Mouse (Mus musculus) forebrain, postnatal 0 days (tissue): ENCODE data around the gene Rps12. TPM values are rescaled to one million over a fixed set of nuclear protein-coding genes. Genes with fewer than 3 reads are reported as not detected.

Source experiments
- ATAC-seq: fragments of 200-750 bp; cut with Nextera tagmentation; 2 replicates; pipeline ENCODE4 v1.8.0; 2017; ENCODE audit warnings: mild to moderate bottlenecking, moderate library complexity
- DNase-seq: peaks from one replicate; pipeline ENCODE4 v3.0.0-alpha.2; 2015
- H3K27ac ChIP-seq: fragments of 300-500 bp; sonication (generic); 2 replicates; pipeline ENCODE4 v1.5.1; 2014; ENCODE audit warnings: low read depth, mild to moderate bottlenecking, antibody characterized with exemption, low read length, moderate library complexity, mixed read lengths
- H3K27me3 ChIP-seq: fragments of 300-500 bp; sonication (generic); 2 replicates; pipeline ENCODE4 v1.6.1; 2014; ENCODE audit warnings: mild to moderate bottlenecking, low read length, mixed read lengths; ENCODE audit not compliant: insufficient read depth
- H3K36me3 ChIP-seq: fragments of 300-500 bp; sonication (generic); 2 replicates; pipeline ENCODE4 v1.6.1; 2014; ENCODE audit warnings: mild to moderate bottlenecking, moderate library complexity; ENCODE audit not compliant: insufficient read depth
- H3K4me1 ChIP-seq: fragments of 300-500 bp; sonication (generic); 2 replicates; pipeline ENCODE4 v1.6.1; 2014; ENCODE audit warnings: antibody characterized with exemption; ENCODE audit not compliant: insufficient read depth
- H3K4me2 ChIP-seq: fragments of 300-500 bp; sonication (generic); 2 replicates; pipeline ENCODE4 v1.6.1; 2014; ENCODE audit warnings: low read depth, mild to moderate bottlenecking, moderate library complexity
- H3K4me3 ChIP-seq: fragments of 300-500 bp; sonication (generic); 2 replicates; pipeline ENCODE4 v1.5.1; 2014; ENCODE audit warnings: low read depth, low read length, mixed read lengths
- H3K9ac ChIP-seq: fragments of 300-500 bp; sonication (generic); 2 replicates; pipeline ENCODE4 v1.6.1; 2014; ENCODE audit warnings: mild to moderate bottlenecking
- H3K9me3 ChIP-seq: fragments of 300-500 bp; sonication (generic); 2 replicates; pipeline ENCODE4 v1.6.1; 2016; ENCODE audit warnings: low read length
- CTCF ChIP-seq: sonication (generic); IDR thresholded peaks from 2 replicates; pipeline ENCODE4 v1.5.1; 2016; ENCODE audit warnings: antibody characterized with exemption, control low read depth, low read depth
- WGBS: fragments of 180-500 bp; shearing (Covaris S2); extraction: QIAGEN DNeasy Blood & Tissue Kit; methylation state at CpG from one replicate; pipeline ENCODE4 v1.1.7; 2014; 5-methylcytosine and 5-hydroxymethylcytosine counted together
- polyA plus RNA-seq: library from polyadenylated mRNA; unstranded; fragments of >200 nt; fragmentation: Nextera tagmentation; extraction: Ambion mirVana; gene quantifications from 2 replicates; pipeline ENCODE4 v1.2.1, GENCODE M21; 2015
- total RNA-seq: library from RNA; depleted of rRNA; stranded (reverse); fragments of >200 nt; gene quantifications from 2 replicates; pipeline ENCODE4 v1.2.3, GENCODE M21; 2014; rRNA removed

Gene Rps12
- total RNA-seq, result 2,036 and 2,577 TPM in 2 replicates
- polyA plus RNA-seq, result 134 and 170 TPM in 2 replicates

GRCm38 (mm10) chr10:23787062-23787821, at the start of gene Rps12:
Gene Rps12 (minus strand): TSS chr10:23787275.
- Histone ChIP-seq H3K4me3 (peak within 1 kb of the TSS; percentile 68), H3K36me3 (peaks cover 22% of the 10 kb centered on the region), H3K4me2 (peak within 1 kb of the TSS; percentile 71), H3K27me3 (no peaks in the 10 kb centered on the region), H3K27ac (peak within 1 kb of the TSS; percentile 57), H3K9me3 (no peaks in the 10 kb centered on the region), H3K4me1 (peaks cover 11% of the 10 kb centered on the region), H3K9ac (peak within 1 kb of the TSS; percentile 85)
- TF ChIP-seq CTCF, result peak; percentile 28; the same call in 1 of the 2 replicates
- ATAC-seq, result peak; percentile 99
- under 1% methylated on average over 51 of the region's 51 CpGs for WGBS
- peak; percentile 100 for DNase-seq

GRCm38 (mm10) chr10:23836003-23836964, 49.2 kb upstream of the Rps12 start:
- Histone ChIP-seq H3K9ac (no peak overlapping the region), H3K4me3 (no peak overlapping the region), H3K9me3 (no peaks in the 10 kb centered on the region), H3K27ac (no peak overlapping the region), H3K27me3 (no peaks in the 10 kb centered on the region), H3K4me1 (no peaks in the 10 kb centered on the region), H3K4me2 (no peak overlapping the region), H3K36me3 (no peaks in the 10 kb centered on the region)
- DNase-seq (no peak), ATAC-seq (no peak)
- no peak for TF ChIP-seq CTCF
- 88% methylated on average over 9 of the region's 9 CpGs for WGBS

GRCm38 (mm10) chr10:23826516-23826915, 39.4 kb upstream of the Rps12 start:
- WGBS, result 93% methylated on average over 7 of the region's 7 CpGs
- Histone ChIP-seq H3K4me2 (no peak overlapping the region), H3K36me3 (peaks cover 55% of the 10 kb centered on the region), H3K9ac (no peak overlapping the region), H3K4me1 (no peaks in the 10 kb centered on the region), H3K27ac (no peak overlapping the region), H3K4me3 (no peak overlapping the region), H3K27me3 (no peaks in the 10 kb centered on the region), H3K9me3 (no peaks in the 10 kb centered on the region)
- ATAC-seq, result no peak
- DNase-seq, result no peak
- TF ChIP-seq CTCF, result no peak

DNA sequence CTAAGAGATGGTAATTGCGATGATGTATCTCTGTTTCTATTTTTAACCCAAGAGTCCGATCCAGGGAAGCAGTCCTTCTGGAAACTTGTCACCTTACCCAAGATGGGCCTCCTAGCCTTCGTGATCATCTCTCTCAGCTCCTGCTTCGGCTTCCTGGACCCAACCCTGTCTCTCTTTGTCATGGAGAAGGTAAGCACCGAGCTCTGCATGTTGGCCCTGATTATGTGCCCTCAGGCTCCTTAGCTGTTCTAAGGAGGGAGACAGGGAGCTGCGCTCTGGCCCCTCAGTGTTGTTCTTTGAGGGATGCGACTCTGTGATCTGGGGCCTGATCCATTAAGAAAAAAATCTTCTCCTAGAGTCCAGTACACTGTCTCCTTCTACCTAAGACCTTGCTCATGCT, 29.2 kb upstream of the Rps12 start:
- H3K9me3 ChIP-seq, result no peaks in the 10 kb centered on the region
- no peaks in the 10 kb centered on the region for H3K27me3 ChIP-seq
- 90% methylated on average over 7 of the region's 7 CpGs for WGBS
- peaks cover 31% of the 10 kb centered on the region for H3K36me3 ChIP-seq
- no peak for TF ChIP-seq CTCF
- DNase-seq (no peak), ATAC-seq (no peak)
- H3K27ac ChIP-seq, result no peak overlapping the region
- H3K4me1 ChIP-seq, result no peaks in the 10 kb centered on the region
- no peak overlapping the region for H3K4me2 ChIP-seq
- H3K9ac ChIP-seq, result no peak overlapping the region
- H3K4me3 ChIP-seq, result no peak overlapping the region

DNA sequence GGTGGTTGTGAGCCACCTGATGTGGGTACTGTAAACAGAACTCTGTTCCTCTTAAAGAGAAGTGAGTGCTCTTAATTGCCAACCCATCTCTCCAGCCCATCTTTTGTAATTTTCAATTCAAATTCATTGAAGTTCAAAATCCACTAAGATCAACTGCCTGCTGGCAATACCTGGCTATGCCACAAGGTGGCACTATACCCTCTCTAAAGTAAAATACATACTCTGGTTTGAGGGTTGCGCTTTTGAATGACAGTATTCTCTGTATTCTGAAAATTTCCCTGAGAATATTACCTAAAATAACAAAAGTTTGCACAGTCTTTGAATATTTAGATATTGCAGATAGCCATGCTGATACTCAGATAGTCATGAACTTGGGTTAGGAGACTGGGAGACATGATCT, 28.1 kb upstream of the Rps12 start:
- peak; percentile 90 for TF ChIP-seq CTCF
- WGBS, result 55% methylated on average over 1 of the region's 1 CpGs

GRCm38 (mm10) chr10:23812852-23813766, 26.0 kb upstream of the Rps12 start:
- TF ChIP-seq CTCF, result no peak
- Histone ChIP-seq H3K4me2 (no peak overlapping the region), H3K9ac (no peak overlapping the region), H3K4me3 (no peak overlapping the region), H3K27me3 (no peaks in the 10 kb centered on the region), H3K4me1 (no peaks in the 10 kb centered on the region), H3K27ac (no peak overlapping the region), H3K36me3 (peaks cover 7% of the 10 kb centered on the region; the same call in 1 of the 2 replicates), H3K9me3 (no peaks in the 10 kb centered on the region)
- ATAC-seq (0 out of 2 replicates have a peak, but pooled peaks have one; percentile 30), DNase-seq (no peak)
- 38% methylated on average over 11 of the region's 11 CpGs for WGBS

More for the DNA sequence above, 28.1 kb upstream of the Rps12 start:
- ATAC-seq (peak; percentile 75), DNase-seq (peak; percentile 92)
- Histone ChIP-seq H3K4me2 (no peak overlapping the region), H3K4me3 (no peak overlapping the region), H3K27ac (no peak overlapping the region), H3K4me1 (no peaks in the 10 kb centered on the region), H3K27me3 (no peaks in the 10 kb centered on the region), H3K9me3 (no peaks in the 10 kb centered on the region), H3K36me3 (peaks cover 22% of the 10 kb centered on the region), H3K9ac (no peak overlapping the region)
